Comparison of ENCODE assay signal across 9 mouse cellular contexts in genomic region chr11:37237096-37237725, GRCm38 (mm10). TPM values are rescaled to one million over a fixed set of nuclear protein-coding genes. Genes with fewer than 3 reads are reported as not detected.
DNase-seq lines count a peak whose midpoint lies in the region; ATAC-seq and TF ChIP-seq lines count a peak whose summit lies in the region.
"Had no signal": no experiment of that assay in that cellular context is flagged by ENCODE, and none has a peak within 500 bp of the region (broad histone marks: within the 10 kb centered on the region; RNA-seq: fewer than 3 reads in every experiment).

No protein-coding gene starts in this region.

- no peak for TF ChIP-seq POLR2A in cerebellum, adult 2 months (IDR thresholded peaks at IDR 0.05; ENCODE audit: borderline replicate concordance, insufficient read depth, low read length)

- no peaks in the 10 kb centered on the region for H3K36me3 ChIP-seq in heart, postnatal 0 days (replicated peaks; ENCODE audit: control insufficient read depth, insufficient read depth, low read length)
- H3K36me3 ChIP-seq in hindbrain, embryonic 11.5 days (ENCODE audit: control insufficient read depth, insufficient read depth, low read length), result no peaks in the 10 kb centered on the region
- H3K36me3 ChIP-seq in midbrain, embryonic 12.5 days, result no peaks in the 10 kb centered on the region

- no peaks in the 10 kb centered on the region for H3K4me1 ChIP-seq in heart, postnatal 0 days (ENCODE audit: control insufficient read depth, insufficient read depth)
- peaks cover 3% of the 10 kb centered on the region; the same call in 1 of the 2 replicates for H3K4me1 ChIP-seq in cerebellum, adult 2 months (ENCODE audit: control insufficient read depth, insufficient read depth, low read length)
- H3K4me1 ChIP-seq in hindbrain, embryonic 11.5 days (replicated peaks; ENCODE audit: control insufficient read depth, insufficient read depth, low read length), result peaks cover 3% of the 10 kb centered on the region
- H3K4me1 ChIP-seq in midbrain, embryonic 12.5 days, result peaks cover 8% of the 10 kb centered on the region

- intact Hi-C loops in heart, postnatal 25 days (cut with DNase I), result no loop called here

- H3K9me3 ChIP-seq in heart, postnatal 0 days (replicated peaks; ENCODE audit: control insufficient read depth, low read length), result no peaks in the 10 kb centered on the region
- no peaks in the 10 kb centered on the region for H3K9me3 ChIP-seq in hindbrain, embryonic 11.5 days (ENCODE audit: control insufficient read depth, low read length)
- H3K9me3 ChIP-seq in midbrain, embryonic 12.5 days, result no peaks in the 10 kb centered on the region

- H3K9ac ChIP-seq in heart, postnatal 0 days (replicated peaks; ENCODE audit: low read depth, low read length), result peak overlapping the region; percentile 48; the same call in 1 of the 2 replicates
- peak overlapping the region; percentile 76 for H3K9ac ChIP-seq in hindbrain, embryonic 11.5 days (ENCODE audit: low read depth, low read length)
- H3K9ac ChIP-seq in midbrain, embryonic 12.5 days (replicated peaks), result peak overlapping the region; percentile 83

- peaks cover 35% of the 10 kb centered on the region for H3K27me3 ChIP-seq in heart, postnatal 0 days (ENCODE audit: control insufficient read depth, insufficient read depth, low read length)
- no peaks in the 10 kb centered on the region for H3K27me3 ChIP-seq in cerebellum, adult 2 months (ENCODE audit: control insufficient read depth, insufficient read depth, low read length)
- H3K27me3 ChIP-seq in hindbrain, embryonic 11.5 days (ENCODE audit: control insufficient read depth, insufficient read depth, low read length), result peaks cover 2% of the 10 kb centered on the region; the same call in 1 of the 2 replicates
- peaks cover 4% of the 10 kb centered on the region for H3K27me3 ChIP-seq in midbrain, embryonic 12.5 days

- H3K27ac ChIP-seq in heart, postnatal 0 days (ENCODE audit: low read depth), result no peak overlapping the region
- H3K27ac ChIP-seq in cerebellum, adult 2 months (ENCODE audit: insufficient read depth, low read length), result peak overlapping the region; percentile 30
- H3K27ac ChIP-seq in hindbrain, embryonic 11.5 days (ENCODE audit: low read depth, low read length), result peak overlapping the region; percentile 86
- H3K27ac ChIP-seq in midbrain, embryonic 12.5 days (replicated peaks), result peak overlapping the region; percentile 93

- H3K4me3 ChIP-seq in heart, postnatal 0 days (ENCODE audit: low read depth, low read length), result peak overlapping the region; percentile 59
- H3K4me3 ChIP-seq in cerebellum, adult 2 months (replicated peaks; ENCODE audit: insufficient read depth, low read depth, low read length), result peak overlapping the region; percentile 84
- H3K4me3 ChIP-seq in hindbrain, embryonic 11.5 days (ENCODE audit: low read depth, low read length), result peak overlapping the region; percentile 66
- H3K4me3 ChIP-seq in midbrain, embryonic 12.5 days, result peak overlapping the region; percentile 74

- no peak for DNase-seq in heart, postnatal 0 days (ENCODE audit: low spot score)
- DNase-seq in heart, postnatal 25 days (ENCODE audit: low spot score), result no peak
- DNase-seq in cerebellum, adult 2 months, result peak; percentile 44 to 46
- no peak for DNase-seq in hindbrain, embryonic 11.5 days (ENCODE audit: low spot score)
- DNase-seq in Muller cell, postnatal 12 days (ENCODE audit: inconsistent ontology term), result no peak
- DNase-seq in adrenal gland, postnatal 25 days, result no peak
- no peak for DNase-seq in ovary, postnatal 10 days (ENCODE audit: low spot score)

- 46% methylated on average over 7 of the region's 7 CpGs for WGBS in heart, postnatal 0 days
- whole genome bisulfite sequencing in cerebellum, adult 2 months, result 20% methylated on average over 7 of the region's 7 CpGs
- 49% methylated on average over 7 of the region's 7 CpGs for WGBS in hindbrain, embryonic 11.5 days
- 34% methylated on average over 7 of the region's 7 CpGs for WGBS in midbrain, embryonic 12.5 days

- TF ChIP-seq EP300 in heart, postnatal 0 days (IDR thresholded peaks at IDR 0.05; ENCODE audit: low read depth), result no peak

- TF ChIP-seq CTCF in heart, postnatal 0 days (IDR thresholded peaks at IDR 0.05; ENCODE audit: low read depth), result no peak
- TF ChIP-seq CTCF in cerebellum, adult 2 months (IDR thresholded peaks at IDR 0.05; ENCODE audit: borderline replicate concordance, insufficient read depth, low read depth, low read length), result no peak

- H3K4me2 ChIP-seq in heart, postnatal 0 days (ENCODE audit: low read depth, low read length), result peak overlapping the region; percentile 89
- peak overlapping the region; percentile 86 for H3K4me2 ChIP-seq in hindbrain, embryonic 11.5 days (replicated peaks; ENCODE audit: low read depth, low read length)
- peak overlapping the region; percentile 77 for H3K4me2 ChIP-seq in midbrain, embryonic 12.5 days (replicated peaks)

- no peak for ATAC-seq in heart, postnatal 0 days (ENCODE audit: insufficient read depth, low read depth)
- ATAC-seq in hindbrain, embryonic 11.5 days (ENCODE audit: low FRiP score), result no peak
- ATAC-seq in midbrain, embryonic 12.5 days (ENCODE audit: low FRiP score, low read depth), result no peak

RNA-seq across cellular contexts. Expression of gene Tenm2, which starts 1.4 kb away (rescaled TPM):
- 0.70 and 0.95 TPM in 2 replicates for total RNA-seq in heart, postnatal 0 days (2014; rRNA removed; ENCODE audit: low replicate concordance)
- polyA plus RNA-seq in heart, postnatal 0 days (2015; fragmentation: Nextera tagmentation; extraction: Ambion mirVana), result 0.10 and 0.14 TPM in 2 replicates
- under 1 TPM; 0.08 TPM for total RNA-seq in heart, postnatal 25 days (2021)
- polyA plus RNA-seq in cerebellum, adult 2 months (2012; rRNA removed), result 8.4 and 9.1 TPM in 2 replicates
- polyA plus RNA-seq in hindbrain, embryonic 11.5 days (2014; fragmentation: Nextera tagmentation; extraction: Ambion mirVana), result 7.6 and 9.0 TPM in 2 replicates
- polyA plus RNA-seq in midbrain, embryonic 12.5 days (2016; fragmentation: Nextera tagmentation; extraction: Ambion mirVana), result 18.3 and 20.4 TPM in 2 replicates
- 0.85 and 1.1 TPM in 2 replicates for total RNA-seq in adrenal gland, postnatal 25 days (2021)
- total RNA-seq: MEL had no signal

Comparison
In these comparisons a context has a peak if more than half of its experiments do, and no peak if none do; other contexts are left out.
1. DNase-seq: peak in cerebellum, adult 2 months (2 of 2); none in heart, postnatal 0 days (single experiment), heart, postnatal 25 days (single experiment), hindbrain, embryonic 11.5 days (single experiment), Muller cell, postnatal 12 days (single experiment), adrenal gland, postnatal 25 days (single experiment) and ovary, postnatal 10 days (single experiment).
2. Peak in every context shown above with its lines, with median percentiles within 50 percentile points of each other: H3K4me2 ChIP-seq, H3K4me3 ChIP-seq and H3K9ac ChIP-seq.